ENCODE assay signal across 8 mouse cellular contexts in the genomic region with DNA sequence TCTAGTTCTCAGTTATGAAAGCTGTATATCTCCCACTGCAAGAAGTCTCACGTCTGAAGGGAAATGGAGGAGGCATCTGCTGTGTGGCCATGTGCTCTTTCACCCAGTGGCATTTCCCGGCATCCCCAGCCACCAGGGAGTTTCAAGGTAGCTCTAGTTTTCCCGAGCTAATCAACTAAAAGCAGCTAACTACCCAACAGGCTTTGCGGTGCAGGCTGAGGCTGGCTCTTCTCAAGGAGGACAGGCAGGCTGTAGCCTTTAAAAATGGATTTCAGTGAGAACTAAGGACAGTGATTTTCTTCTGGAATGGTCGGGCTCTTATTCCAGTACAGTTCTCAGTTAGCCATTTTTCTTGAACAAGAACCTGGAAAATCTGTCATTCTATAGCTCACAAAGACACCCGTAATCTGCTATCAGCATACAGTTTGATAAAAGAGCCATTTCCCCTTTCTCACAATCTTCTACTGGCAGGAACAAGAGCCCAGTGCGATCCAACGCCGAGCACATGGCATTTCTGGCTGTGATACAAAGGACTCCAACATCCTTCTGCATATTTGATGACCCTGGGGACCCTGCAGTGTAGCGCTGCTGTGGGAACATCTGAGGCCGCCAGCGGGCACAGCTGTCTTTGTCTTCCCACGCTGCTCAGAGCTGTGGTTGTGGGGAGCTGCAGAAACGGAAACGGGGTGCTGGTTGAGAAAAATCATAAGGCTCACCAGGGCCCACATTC.
DNase-seq lines count a peak whose midpoint lies in the region; ATAC-seq and TF ChIP-seq lines count a peak whose summit lies in the region.

No protein-coding gene starts in this region.

- ATAC-seq in forebrain, embryonic 12.5 days (ENCODE audit: low FRiP score), result peak; percentile 89
- peak; percentile 75; the same call in 1 of the 2 replicates for ATAC-seq in lung, embryonic 15.5 days (ENCODE audit: borderline replicate concordance, extremely low read depth, low FRiP score, low TSS enrichment)

- TF ChIP-seq POLR2A in olfactory bulb, adult 2 months (IDR thresholded peaks at IDR 0.05; ENCODE audit: insufficient read depth, low read depth, low read length), result no peak

- no peaks in the 10 kb centered on the region for H3K36me3 ChIP-seq in forebrain, embryonic 12.5 days (replicated peaks)
- no peaks in the 10 kb centered on the region for H3K36me3 ChIP-seq in lung, embryonic 15.5 days

- no peaks in the 10 kb centered on the region for H3K9me3 ChIP-seq in forebrain, embryonic 12.5 days
- H3K9me3 ChIP-seq in lung, embryonic 15.5 days, result no peaks in the 10 kb centered on the region

- DNase-seq in adrenal gland, postnatal 14 days, result peak; percentile 66
- DNase-seq in adrenal gland, postnatal 4 days (ENCODE audit: low spot score in 2 of 2), result no peak
- DNase-seq in heart, postnatal 10 days, result peak; percentile 56 to 71
- DNase-seq in kidney, postnatal 36 days, result peak; percentile 34 to 47
- DNase-seq in urinary bladder, postnatal 36 days (ENCODE audit: low spot score in 2 of 2), result no peak

- intact Hi-C loops in heart, postnatal 10 days (cut with DNase I), result no loop called here

- H3K4me3 ChIP-seq in forebrain, embryonic 12.5 days (replicated peaks), result no peak overlapping the region
- H3K4me3 ChIP-seq in lung, embryonic 15.5 days, result no peak overlapping the region
- H3K4me3 ChIP-seq in olfactory bulb, adult 2 months (ENCODE audit: insufficient read depth, low read depth, low read length), result peak overlapping the region; percentile 19

- H3K4me2 ChIP-seq in forebrain, embryonic 12.5 days, result no peak overlapping the region; the same call in 1 of the 2 replicates
- peak overlapping the region; percentile 24; the same call in 1 of the 2 replicates for H3K4me2 ChIP-seq in lung, embryonic 15.5 days

- 41% methylated on average over 15 of the region's 15 CpGs for WGBS in forebrain, embryonic 12.5 days
- WGBS in lung, embryonic 15.5 days, result 30% methylated on average over 15 of the region's 15 CpGs
- 15% methylated on average over 15 of the region's 15 CpGs for WGBS in olfactory bulb, adult 2 months

- peaks cover 11% of the 10 kb centered on the region for H3K4me1 ChIP-seq in forebrain, embryonic 12.5 days
- H3K4me1 ChIP-seq in lung, embryonic 15.5 days, result peaks cover 19% of the 10 kb centered on the region
- H3K4me1 ChIP-seq in olfactory bulb, adult 2 months (ENCODE audit: control insufficient read depth, insufficient read depth, low read length), result peaks cover 8% of the 10 kb centered on the region

- H3K27me3 ChIP-seq in forebrain, embryonic 12.5 days, result no peaks in the 10 kb centered on the region
- no peaks in the 10 kb centered on the region for H3K27me3 ChIP-seq in lung, embryonic 15.5 days

- peak overlapping the region; percentile 77 for H3K27ac ChIP-seq in forebrain, embryonic 12.5 days
- peak overlapping the region; percentile 53; the same call in 1 of the 2 replicates for H3K27ac ChIP-seq in lung, embryonic 15.5 days
- H3K27ac ChIP-seq in olfactory bulb, adult 2 months (ENCODE audit: insufficient read depth, low read depth, low read length), result 0 out of 2 replicates have a peak overlapping the region, but pooled peaks have one; percentile 3

- TF ChIP-seq CTCF in olfactory bulb, adult 2 months (IDR thresholded peaks at IDR 0.05; ENCODE audit: insufficient read depth, low read depth, low read length), result no peak

- 0 out of 2 replicates have a peak overlapping the region, but pooled peaks have one; percentile 1 for H3K9ac ChIP-seq in forebrain, embryonic 12.5 days
- no peak overlapping the region for H3K9ac ChIP-seq in lung, embryonic 15.5 days

Comparison
In these comparisons a context has a peak if more than half of its experiments do, and no peak if none do; other contexts are left out.
1. DNase-seq: peak in adrenal gland, postnatal 14 days (single experiment), heart, postnatal 10 days (2 of 2) and kidney, postnatal 36 days (2 of 2); none in adrenal gland, postnatal 4 days (0 of 2) and urinary bladder, postnatal 36 days (0 of 2).
2. H3K27ac ChIP-seq: peak in every context shown above with its lines; median percentile 77 in forebrain, embryonic 12.5 days; 53 in lung, embryonic 15.5 days; 3 in olfactory bulb, adult 2 months.